Mouse (Mus musculus) lung, postnatal 0 days (tissue): ENCODE results near the gene Pum1. TPM values are rescaled to one million over a fixed set of nuclear protein-coding genes. Genes with fewer than 3 reads are reported as not detected.
A peak's percentile ranks its signal among the peaks of the same experiment; 100 is the strongest.

Experiments
- ATAC-seq: fragments of 200-750 bp; cut with Nextera tagmentation; 2 replicates; pipeline ENCODE4 v1.8.0; 2017; ENCODE audit warnings: moderate library complexity
- DNase-seq: peaks from one replicate; pipeline ENCODE4 v3.0.0-alpha.2; 2016; ENCODE audit warnings: low spot score
- H3K27ac ChIP-seq: fragments of 300-500 bp; sonication (generic); 2 replicates; pipeline ENCODE4 v1.5.1; 2014; ENCODE audit warnings: antibody characterized with exemption, mild to moderate bottlenecking, low read length, mixed read lengths
- H3K27me3 ChIP-seq: fragments of 300-500 bp; sonication (generic); replicated peaks from 2 replicates; pipeline ENCODE4 v1.6.1; 2014; ENCODE audit warnings: low read length, mixed read lengths; ENCODE audit not compliant: insufficient read depth
- H3K36me3 ChIP-seq: fragments of 300-500 bp; sonication (generic); 2 replicates; pipeline ENCODE4 v1.6.1; 2014; ENCODE audit warnings: low read length, mixed read lengths; ENCODE audit not compliant: insufficient read depth
- H3K4me1 ChIP-seq: fragments of 300-500 bp; sonication (generic); 2 replicates; pipeline ENCODE4 v1.6.1; 2014; ENCODE audit warnings: antibody characterized with exemption, low read depth, low read length, mixed read lengths; ENCODE audit not compliant: insufficient read depth
- H3K4me2 ChIP-seq: fragments of 300-500 bp; sonication (generic); replicated peaks from 2 replicates; pipeline ENCODE4 v1.6.1; 2014; ENCODE audit warnings: low read depth, mild to moderate bottlenecking, low read length, moderate library complexity, mixed read lengths
- H3K4me3 ChIP-seq: fragments of 300-500 bp; sonication (generic); 2 replicates; pipeline ENCODE4 v1.5.1; 2014; ENCODE audit warnings: low read depth, low read length
- H3K9ac ChIP-seq: fragments of 300-500 bp; sonication (generic); replicated peaks from 2 replicates; pipeline ENCODE4 v1.6.1; 2014; ENCODE audit warnings: low read depth, mild to moderate bottlenecking
- H3K9me3 ChIP-seq: fragments of 300-500 bp; sonication (generic); 2 replicates; pipeline ENCODE4 v1.6.1; 2016; ENCODE audit warnings: low read length, mixed read lengths
- CTCF ChIP-seq: IDR thresholded peaks from 2 replicates; pipeline ENCODE4 v1.5.1; 2016; ENCODE audit warnings: antibody characterized with exemption, mild to moderate bottlenecking
- EP300 ChIP-seq: IDR thresholded peaks from 2 replicates; pipeline ENCODE4 v1.6.1; 2016; ENCODE audit warnings: antibody characterized with exemption, mild to moderate bottlenecking, control low read depth
- WGBS: fragments of 180-500 bp; shearing (Covaris S2); extraction: QIAGEN DNeasy Blood & Tissue Kit; methylation state at CpG from one replicate; pipeline ENCODE4 v1.1.7; 2014; 5-methylcytosine and 5-hydroxymethylcytosine counted together
- polyA plus RNA-seq: library from polyadenylated mRNA; unstranded; fragments of >200 nt; fragmentation: Nextera tagmentation; extraction: Ambion mirVana; gene quantifications from 2 replicates; pipeline ENCODE4 v1.2.1, GENCODE M21; 2015

The Pum1 gene
- polyA plus RNA-seq, 1 experiment from 2014 or later = 37.8 TPM

- H3K9me3 ChIP-seq = no peaks in the 10 kb centered on the region
- peaks cover 4% of the 10 kb centered on the region; the same call in 1 of the 2 replicates for H3K36me3 ChIP-seq
- H3K27me3 ChIP-seq = no peaks in the 10 kb centered on the region
- H3K27ac ChIP-seq = no peak overlapping the region
- TF ChIP-seq EP300 (no peak), CTCF (no peak)
- H3K9ac ChIP-seq = no peak overlapping the region
- no peak overlapping the region for H3K4me2 ChIP-seq
- DNase-seq (no peak), ATAC-seq (no peak)
- 77% methylated on average over 3 of the region's 3 CpGs for WGBS
- H3K4me3 ChIP-seq = no peak overlapping the region
- H3K4me1 ChIP-seq = peaks cover 14% of the 10 kb centered on the region; the same call in 1 of the 2 replicates
These were observed 49.2 kb downstream of the Pum1 start for GRCm38 (mm10) chr4:130712341-130712740.

GRCm38 (mm10) chr4:130713430-130713829 lies 50.3 kb downstream of the Pum1 start:
- no peak overlapping the region for H3K9ac ChIP-seq
- DNase-seq = no peak
- no peak overlapping the region for H3K4me3 ChIP-seq
- TF ChIP-seq CTCF (no peak), EP300 (no peak)
- H3K9me3 ChIP-seq = no peaks in the 10 kb centered on the region
- H3K27me3 ChIP-seq = no peaks in the 10 kb centered on the region
- ATAC-seq = no peak
- peaks cover 14% of the 10 kb centered on the region; the same call in 1 of the 2 replicates for H3K4me1 ChIP-seq
- H3K36me3 ChIP-seq = peaks cover 4% of the 10 kb centered on the region; the same call in 1 of the 2 replicates
- H3K27ac ChIP-seq = no peak overlapping the region
- no peak overlapping the region for H3K4me2 ChIP-seq
- whole genome bisulfite sequencing = 66% methylated on average over 5 of the region's 5 CpGs

DNA sequence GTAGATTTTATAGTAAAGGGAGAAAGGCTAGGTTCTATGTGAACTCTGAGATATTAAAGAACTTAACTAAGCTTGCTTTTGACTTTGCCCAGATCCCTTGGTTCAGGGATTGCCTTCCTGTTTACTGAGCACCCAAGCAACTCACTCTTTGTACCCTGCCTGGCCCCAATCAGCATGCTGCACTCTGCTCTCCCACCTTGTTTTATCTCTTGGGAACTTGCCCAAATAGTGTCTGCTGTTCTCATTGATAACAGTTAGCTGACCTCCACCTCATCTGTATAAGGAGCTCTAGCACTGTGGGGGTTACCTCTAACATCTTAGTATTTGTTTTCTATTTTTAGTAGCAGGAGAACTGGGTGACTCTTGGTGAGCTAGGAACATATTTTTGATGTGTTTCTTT lies 52.0 kb downstream of the Pum1 start:
- ATAC-seq (peak; percentile 35), DNase-seq (no peak)
- TF ChIP-seq CTCF (no peak), EP300 (no peak)

GRCm38 (mm10) chr4:130715623-130716022 lies 52.5 kb downstream of the Pum1 start:
- Histone ChIP-seq H3K36me3 (peaks cover 5% of the 10 kb centered on the region; the same call in 1 of the 2 replicates), H3K27me3 (no peaks in the 10 kb centered on the region), H3K4me2 (no peak overlapping the region), H3K4me1 (peaks cover 14% of the 10 kb centered on the region; the same call in 1 of the 2 replicates), H3K27ac (no peak overlapping the region), H3K4me3 (no peak overlapping the region), H3K9ac (no peak overlapping the region), H3K9me3 (no peaks in the 10 kb centered on the region)
- ATAC-seq (no peak), DNase-seq (no peak)
- TF ChIP-seq EP300 (no peak), CTCF (no peak)

More for the DNA sequence above, 52.0 kb downstream of the Pum1 start:
- Histone ChIP-seq H3K4me2 (0 out of 2 replicates have a peak overlapping the region, but pooled peaks have one; percentile 14), H3K4me3 (no peak overlapping the region), H3K9me3 (no peaks in the 10 kb centered on the region), H3K36me3 (peaks cover 4% of the 10 kb centered on the region; the same call in 1 of the 2 replicates), H3K4me1 (peaks cover 14% of the 10 kb centered on the region; the same call in 1 of the 2 replicates), H3K27me3 (no peaks in the 10 kb centered on the region), H3K27ac (no peak overlapping the region), H3K9ac (no peak overlapping the region)

- Histone ChIP-seq H3K9ac (no peak overlapping the region), H3K4me1 (peaks cover 14% of the 10 kb centered on the region; the same call in 1 of the 2 replicates), H3K27me3 (no peaks in the 10 kb centered on the region), H3K4me3 (no peak overlapping the region), H3K27ac (no peak overlapping the region), H3K4me2 (no peak overlapping the region), H3K36me3 (peaks cover 9% of the 10 kb centered on the region; the same call in 1 of the 2 replicates), H3K9me3 (no peaks in the 10 kb centered on the region)
- TF ChIP-seq CTCF = no peak
- no peak for TF ChIP-seq EP300
- ATAC-seq = no peak
- 80% methylated on average over 4 of the region's 4 CpGs for WGBS
- DNase-seq = no peak
These were observed 56.2 kb downstream of the Pum1 start for GRCm38 (mm10) chr4:130719348-130719747.

GRCm38 (mm10) chr4:130722607-130723006 lies 59.5 kb downstream of the Pum1 start:
- no peak for TF ChIP-seq CTCF
- no peak for TF ChIP-seq EP300
- no peak overlapping the region for H3K4me2 ChIP-seq
- no peak overlapping the region for H3K4me3 ChIP-seq
- no peak for ATAC-seq
- H3K27me3 ChIP-seq = no peaks in the 10 kb centered on the region
- H3K36me3 ChIP-seq = peaks cover 9% of the 10 kb centered on the region; the same call in 1 of the 2 replicates
- H3K9ac ChIP-seq = no peak overlapping the region
- no peaks in the 10 kb centered on the region; the same call in 1 of the 2 replicates for H3K4me1 ChIP-seq
- no peak overlapping the region for H3K27ac ChIP-seq
- DNase-seq = no peak
- H3K9me3 ChIP-seq = no peaks in the 10 kb centered on the region
- 19% methylated on average over 1 of the region's 1 CpGs for WGBS
